Mouse (Mus musculus) megakaryocyte, embryonic 14.5 days (primary cell): ENCODE results near the gene 1700016H13Rik. TPM values are rescaled to one million over a fixed set of nuclear protein-coding genes. Genes with fewer than 3 reads are reported as not detected.
A peak's percentile ranks its signal among the peaks of the same experiment; 100 is the strongest.

ENCODE experiments used
- H3K27me3 ChIP-seq: replicated peaks from 2 replicates; pipeline ENCODE3; 2012; ENCODE audit warnings: inconsistent platforms
- H3K36me3 ChIP-seq: replicated peaks from 2 replicates; pipeline ENCODE3; 2012; ENCODE audit warnings: low read length, inconsistent platforms, mixed read lengths
- H3K4me1 ChIP-seq: 2 replicates; pipeline ENCODE4 v1.6.1; 2012; ENCODE audit warnings: inconsistent platforms
- H3K4me3 ChIP-seq: replicated peaks from 2 replicates; pipeline ENCODE3; 2012; ENCODE audit warnings: moderate library complexity, mild to moderate bottlenecking, inconsistent platforms
- H3K9me3 ChIP-seq: 2 replicates; pipeline ENCODE4 v1.6.1; 2012; ENCODE audit warnings: inconsistent platforms
- FLI1 ChIP-seq: IDR thresholded peaks from 2 replicates; pipeline ENCODE4 v1.6.1; 2012; ENCODE audit warnings: low read length, inconsistent platforms, mixed read lengths
- GATA1 ChIP-seq: IDR thresholded peaks from 3 replicates; pipeline ENCODE4 v1.6.1; 2012; ENCODE audit warnings: mixed read lengths, low read length, inconsistent platforms, borderline replicate concordance
- polyA plus RNA-seq: library from polyadenylated mRNA; stranded (reverse); fragments of >175 nt; gene quantifications from 2 replicates; pipeline ENCODE4 v1.2.3, GENCODE M21; 2012; ENCODE audit warnings: low replicate concordance; ENCODE audit not compliant: insufficient read depth

Gene 1700016H13Rik
- polyA plus RNA-seq = not detected in 2 replicates

GRCm38 (mm10) chr5:103655346-103656118, at the start of gene 1700016H13Rik:
Gene 1700016H13Rik, minus strand, starts transcription at chr5:103656010.
- Histone ChIP-seq H3K4me3 (peak within 1 kb of the TSS; percentile 93), H3K4me1 (peaks cover 24% of the 10 kb centered on the region), H3K36me3 (no peaks in the 10 kb centered on the region), H3K27me3 (peaks cover 20% of the 10 kb centered on the region), H3K9me3 (peaks cover 5% of the 10 kb centered on the region; the same call in 1 of the 2 replicates)
- TF ChIP-seq GATA1 (no peak), FLI1 (no peak)

GRCm38 (mm10) chr5:103705331-103705730, 49.5 kb upstream of the 1700016H13Rik start:
- H3K4me1 ChIP-seq = peaks cover 44% of the 10 kb centered on the region
- no peak overlapping the region for H3K4me3 ChIP-seq

DNA sequence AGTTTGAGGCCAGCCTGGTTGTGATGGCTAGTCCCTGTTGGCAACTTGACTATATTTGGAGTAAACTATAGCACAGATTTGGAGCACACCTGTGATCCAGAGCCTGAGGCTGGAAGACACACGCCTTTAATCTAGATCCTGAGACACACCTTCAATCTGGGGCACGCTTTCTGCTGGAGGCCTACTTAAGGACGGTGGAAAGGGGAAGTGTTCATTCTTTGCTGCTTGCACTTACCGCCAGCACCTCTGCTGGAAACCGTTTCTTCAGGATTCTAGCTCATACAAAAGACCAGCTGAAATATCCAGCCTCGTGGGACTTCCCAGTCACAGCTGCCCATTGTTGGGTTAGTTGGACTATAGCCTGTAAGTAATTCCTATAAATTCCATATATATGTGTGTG, 46.7 kb upstream of the 1700016H13Rik start:
- Histone ChIP-seq H3K27me3 (no peaks in the 10 kb centered on the region), H3K4me3 (no peak overlapping the region), H3K4me1 (peaks cover 62% of the 10 kb centered on the region), H3K9me3 (no peaks in the 10 kb centered on the region), H3K36me3 (peaks cover 22% of the 10 kb centered on the region)
- TF ChIP-seq FLI1 = no peak
- TF ChIP-seq GATA1 = no peak

More at GRCm38 (mm10) chr5:103705331-103705730, 49.5 kb upstream of the 1700016H13Rik start:
- TF ChIP-seq FLI1 (no peak), GATA1 (no peak)
- H3K27me3 ChIP-seq = no peaks in the 10 kb centered on the region
- H3K36me3 ChIP-seq = peaks cover 22% of the 10 kb centered on the region
- H3K9me3 ChIP-seq = no peaks in the 10 kb centered on the region

- Histone ChIP-seq H3K27me3 (no peaks in the 10 kb centered on the region), H3K9me3 (no peaks in the 10 kb centered on the region), H3K36me3 (peaks cover 22% of the 10 kb centered on the region), H3K4me3 (no peak overlapping the region), H3K4me1 (peaks cover 71% of the 10 kb centered on the region)
- TF ChIP-seq GATA1 (no peak), FLI1 (no peak)
Observed at GRCm38 (mm10) chr5:103701466-103701865, 45.7 kb upstream of the 1700016H13Rik start.

DNA sequence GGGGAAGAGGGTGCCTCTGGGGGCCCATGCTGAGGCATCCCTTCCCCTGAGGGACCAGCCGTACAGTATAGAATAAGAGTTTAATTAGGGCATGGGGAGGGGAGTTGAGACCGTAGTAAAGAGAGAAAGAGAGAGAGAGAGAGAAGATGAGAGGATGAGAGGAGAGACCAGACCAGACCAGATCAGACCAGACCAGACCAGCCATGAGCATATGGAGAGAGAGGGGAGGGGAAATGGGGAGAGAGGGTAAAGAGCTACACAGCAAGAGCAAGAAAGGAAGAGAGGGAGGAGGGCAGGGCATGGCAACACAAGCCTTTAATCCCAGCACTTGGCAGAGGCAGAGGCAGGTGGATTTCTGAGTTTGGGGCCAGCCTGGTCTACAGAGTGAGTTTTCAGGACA, 44.9 kb upstream of the 1700016H13Rik start:
- Histone ChIP-seq H3K9me3 (no peaks in the 10 kb centered on the region), H3K4me1 (peaks cover 66% of the 10 kb centered on the region), H3K36me3 (peaks cover 19% of the 10 kb centered on the region), H3K4me3 (peak overlapping the region; percentile 48), H3K27me3 (no peaks in the 10 kb centered on the region)
- no peak for TF ChIP-seq FLI1
- TF ChIP-seq GATA1 = no peak

GRCm38 (mm10) chr5:103699537-103699936, 43.7 kb upstream of the 1700016H13Rik start:
- H3K27me3 ChIP-seq = no peaks in the 10 kb centered on the region
- H3K4me3 ChIP-seq = no peak overlapping the region
- H3K4me1 ChIP-seq = peaks cover 60% of the 10 kb centered on the region
- peaks cover 19% of the 10 kb centered on the region for H3K36me3 ChIP-seq
- no peaks in the 10 kb centered on the region for H3K9me3 ChIP-seq
- TF ChIP-seq GATA1 (no peak), FLI1 (no peak)

DNA sequence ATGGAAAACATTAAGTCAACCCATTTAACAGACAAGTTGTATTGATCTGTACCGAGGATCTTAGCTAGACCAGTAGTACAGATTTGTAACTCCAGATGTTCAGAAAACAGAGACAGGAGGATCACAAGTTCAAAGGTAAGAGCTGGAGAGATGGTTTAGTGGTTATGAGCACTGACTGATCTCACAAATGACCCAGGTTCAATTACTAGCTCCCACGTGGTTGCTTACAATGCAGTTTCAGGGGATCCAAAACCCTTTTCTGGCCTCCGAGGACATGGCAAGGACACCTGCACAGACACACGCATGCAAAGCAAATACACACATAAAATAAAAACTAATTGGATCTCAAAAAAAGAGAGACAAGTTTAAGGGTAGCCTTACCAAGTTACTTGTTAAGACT, 42.8 kb upstream of the 1700016H13Rik start:
- Histone ChIP-seq H3K9me3 (no peaks in the 10 kb centered on the region), H3K36me3 (peaks cover 18% of the 10 kb centered on the region), H3K27me3 (no peaks in the 10 kb centered on the region), H3K4me3 (no peak overlapping the region), H3K4me1 (peaks cover 62% of the 10 kb centered on the region)
- TF ChIP-seq GATA1 (no peak), FLI1 (no peak)

GRCm38 (mm10) chr5:103697875-103698491, 42.2 kb upstream of the 1700016H13Rik start:
- H3K4me1 ChIP-seq = peaks cover 66% of the 10 kb centered on the region
- H3K4me3 ChIP-seq = peak overlapping the region; percentile 85
- peaks cover 14% of the 10 kb centered on the region for H3K36me3 ChIP-seq
- H3K9me3 ChIP-seq = no peaks in the 10 kb centered on the region
- no peaks in the 10 kb centered on the region for H3K27me3 ChIP-seq
- no peak for TF ChIP-seq FLI1

DNA sequence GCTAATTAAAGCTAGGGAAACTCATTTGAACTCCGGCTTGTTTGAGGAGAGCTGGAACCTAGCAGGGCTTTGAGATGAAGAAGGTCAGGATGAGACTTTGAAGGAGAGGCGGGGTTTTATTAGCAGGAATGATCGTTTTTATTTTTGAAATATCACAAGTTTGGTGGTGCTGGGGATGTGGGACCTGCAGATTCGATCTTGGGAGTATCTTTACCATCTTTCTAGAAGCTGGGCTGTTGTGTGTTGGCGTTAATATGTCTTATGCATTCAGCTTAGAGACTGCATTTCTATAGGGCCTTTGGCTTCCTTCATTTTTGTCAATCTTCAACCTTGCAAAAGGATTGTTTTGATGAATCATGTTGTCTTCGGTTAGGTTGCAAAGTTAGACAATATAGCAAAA, 38.3 kb upstream of the 1700016H13Rik start:
- no peaks in the 10 kb centered on the region for H3K36me3 ChIP-seq
- TF ChIP-seq FLI1 = no peak
- TF ChIP-seq GATA1 = no peak
- H3K9me3 ChIP-seq = no peaks in the 10 kb centered on the region
- peak overlapping the region; percentile 92 for H3K4me3 ChIP-seq
- no peaks in the 10 kb centered on the region for H3K27me3 ChIP-seq
- peaks cover 48% of the 10 kb centered on the region for H3K4me1 ChIP-seq

GRCm38 (mm10) chr5:103693041-103693641, 37.3 kb upstream of the 1700016H13Rik start:
- H3K4me3 ChIP-seq = peak overlapping the region; percentile 92
- no peaks in the 10 kb centered on the region for H3K27me3 ChIP-seq
- no peaks in the 10 kb centered on the region for H3K9me3 ChIP-seq
- peaks cover 38% of the 10 kb centered on the region for H3K4me1 ChIP-seq
- no peak for TF ChIP-seq FLI1
- no peak for TF ChIP-seq GATA1
- H3K36me3 ChIP-seq = no peaks in the 10 kb centered on the region
